Mouse (Mus musculus) T-helper 1 cell (primary cell): ENCODE measurements around the gene Orai3.
"Not testable (repeated sequence)": the region's sequence is repeated elsewhere in the genome, so short reads cannot be mapped to it uniquely, and the experiment has no call there.

Source experiments
- in situ Hi-C: fragments of 300-600 bp; cut with MboI, MseI; formaldehyde crosslinking; loops from one replicate; pipeline ENCODE4 v1.15.1; 2025; ENCODE audit warnings: high pct_unique_total_duplicates

The Orai3 gene

DNA sequence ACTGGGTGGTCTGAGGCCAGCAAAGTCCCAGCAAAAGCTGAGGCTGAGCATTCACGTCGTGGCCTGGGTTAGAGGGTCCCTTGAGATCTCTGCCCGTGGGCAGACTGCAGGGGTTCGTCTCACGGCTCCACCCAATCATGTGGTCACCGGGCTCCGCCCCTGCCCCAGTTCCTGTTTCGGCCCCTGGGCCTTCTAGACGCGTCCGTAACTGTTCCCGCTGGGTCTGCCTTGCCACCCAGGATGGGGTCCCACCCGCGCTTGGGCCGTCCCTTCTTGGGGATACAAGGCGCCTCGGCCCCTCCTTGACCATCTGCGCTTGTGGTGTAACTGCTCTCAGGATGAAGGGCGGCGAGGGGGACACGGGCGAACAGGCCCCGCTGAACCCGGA is at the start of gene Orai3:
Gene Orai3, plus strand, starts transcription at position 165 of the 388 bp plus-strand sequence.
- in situ Hi-C loops: no loop called here

DNA sequence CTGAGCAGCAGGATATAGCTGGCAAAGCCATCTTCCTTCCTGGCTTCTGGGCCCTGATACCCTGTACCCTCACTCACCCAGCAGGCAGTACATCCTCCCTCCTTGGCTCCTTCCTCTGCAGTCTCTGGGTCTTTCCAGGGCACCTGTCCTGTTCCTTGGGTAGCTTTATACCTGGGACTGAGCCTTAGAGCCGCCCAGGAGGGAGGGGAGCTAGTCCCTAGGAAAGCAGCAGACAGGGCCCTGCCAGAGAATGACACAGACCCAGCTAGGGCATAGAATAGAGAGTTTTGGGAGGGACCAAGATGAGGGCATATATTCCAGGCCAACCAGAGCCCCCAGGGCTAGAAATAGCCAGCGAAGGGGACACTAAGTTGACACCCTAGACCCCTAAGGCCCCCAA is 44.1 kb upstream of the Orai3 start:
- in situ Hi-C loops: no loop called here

DNA sequence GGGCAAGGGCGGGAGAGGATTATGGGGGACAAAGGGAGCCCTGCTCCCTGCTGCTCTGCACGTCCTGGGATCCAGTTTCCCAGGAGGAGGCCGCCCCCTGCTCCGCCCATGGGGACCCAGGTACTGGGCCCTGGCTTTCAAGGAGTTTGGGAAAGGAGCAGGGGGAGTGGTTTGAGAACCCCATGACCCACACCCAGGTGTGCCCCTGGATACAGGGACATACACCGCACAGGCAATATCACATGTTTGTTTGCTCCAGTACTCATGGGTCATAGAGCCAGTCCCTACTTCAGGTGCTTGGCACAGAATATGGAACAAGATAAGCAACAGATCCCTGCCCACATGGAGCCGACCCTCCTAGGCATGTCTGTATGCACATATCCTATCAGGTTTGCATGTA is 43.7 kb upstream of the Orai3 start:
- in situ Hi-C loops: no loop called here

DNA sequence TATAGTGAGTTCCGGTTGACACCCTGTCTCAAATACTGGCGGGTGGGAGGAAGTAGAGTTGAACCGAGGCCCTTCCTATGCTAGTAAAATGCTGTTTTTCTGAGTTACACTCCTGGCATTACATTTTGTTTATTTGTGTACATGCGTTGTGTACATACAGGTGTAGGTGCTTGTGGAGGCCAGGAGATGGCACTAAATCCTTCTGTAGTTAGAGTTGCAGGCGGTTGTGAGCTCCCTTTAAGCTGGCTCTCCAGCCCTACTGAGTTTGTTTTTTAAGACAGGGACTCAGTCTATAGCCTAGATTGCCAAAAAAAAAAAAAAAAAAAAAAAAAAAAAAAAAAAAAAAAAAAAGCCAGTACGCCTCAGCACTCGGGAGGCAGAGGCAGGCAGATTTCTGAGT is 41.7 kb upstream of the Orai3 start:
- in situ Hi-C loops: no loop called here

DNA sequence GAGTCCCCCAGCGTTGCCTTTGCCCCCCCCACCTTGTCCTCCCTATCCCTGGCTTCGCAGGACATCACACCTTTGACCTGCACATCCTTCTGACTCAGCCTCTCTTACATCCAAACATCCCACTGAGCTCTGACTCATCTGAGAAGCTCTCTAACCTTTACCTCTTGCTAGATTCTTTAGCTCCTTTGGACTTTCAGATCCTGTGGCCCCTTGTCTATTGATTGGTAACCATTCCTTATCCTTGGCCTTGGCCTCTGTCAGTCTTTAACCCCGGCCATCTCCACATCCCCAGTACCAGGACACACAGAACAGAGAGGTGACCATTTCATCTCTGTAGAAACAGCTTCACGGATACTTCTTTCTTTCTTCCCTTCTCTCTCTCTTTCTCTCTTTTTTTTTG is 39.4 kb upstream of the Orai3 start:
- in situ Hi-C loops: no loop called here

DNA sequence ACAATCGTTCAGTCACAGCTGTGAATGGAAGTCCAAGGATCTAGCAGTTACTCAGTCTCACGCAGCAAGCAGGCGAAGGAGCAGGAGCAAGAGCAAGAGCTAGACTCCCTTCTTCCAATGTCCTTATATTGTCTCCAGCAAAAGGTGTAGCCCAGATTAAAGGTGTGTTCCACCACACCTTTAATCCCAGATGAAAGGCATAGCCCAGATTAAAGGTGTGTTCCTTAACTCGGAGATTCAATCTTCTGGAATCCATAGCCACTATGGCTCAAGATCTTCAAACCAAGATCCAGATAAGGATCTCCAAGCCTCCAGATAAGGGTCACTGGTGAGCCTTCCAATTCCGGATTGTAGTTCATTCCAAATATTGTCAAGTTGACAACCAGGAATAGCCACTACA is 37.5 kb upstream of the Orai3 start, which contains the start of gene Ctf2:
Gene Ctf2, minus strand, starts transcription at position 101 of the 400 bp plus-strand sequence.
- in situ Hi-C loops: not testable (repeated sequence)

DNA sequence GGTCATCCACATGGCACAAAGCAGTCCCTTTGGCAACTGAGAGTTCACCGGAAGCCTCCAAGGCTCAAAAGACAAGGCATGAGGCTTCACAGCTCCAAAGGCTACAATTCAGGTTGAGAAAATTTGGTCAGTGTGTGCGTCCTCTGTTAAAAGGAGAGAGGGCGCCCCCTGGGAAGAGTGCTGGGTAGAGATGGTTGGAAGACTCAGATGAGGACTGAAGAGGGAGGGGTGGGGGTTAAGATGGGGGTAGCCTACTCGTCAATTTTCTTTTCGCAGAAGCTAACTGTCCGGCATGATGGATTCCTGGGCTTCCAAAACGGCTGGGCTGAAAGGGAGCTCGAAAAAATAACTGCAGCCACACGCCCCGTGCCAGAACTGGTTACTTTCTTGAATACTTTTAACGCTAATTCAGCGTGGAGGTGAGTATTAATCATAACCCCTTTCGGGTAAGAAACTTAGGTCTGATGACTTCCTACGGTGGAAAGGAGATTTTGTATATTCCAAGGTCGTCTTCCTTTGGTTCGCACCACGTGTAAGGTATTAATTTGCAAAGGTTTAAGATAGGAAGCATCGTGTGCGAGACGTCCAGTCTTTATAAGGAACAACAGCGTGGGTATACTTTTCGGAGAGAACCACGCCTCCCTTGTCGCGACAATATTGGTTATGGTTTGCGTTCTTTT is 25.1 kb upstream of the Orai3 start, which contains the start of gene Fbxl19:
Gene Fbxl19, plus strand, starts transcription at position 178 of the 680 bp plus-strand sequence.
- in situ Hi-C loops: no loop called here

DNA sequence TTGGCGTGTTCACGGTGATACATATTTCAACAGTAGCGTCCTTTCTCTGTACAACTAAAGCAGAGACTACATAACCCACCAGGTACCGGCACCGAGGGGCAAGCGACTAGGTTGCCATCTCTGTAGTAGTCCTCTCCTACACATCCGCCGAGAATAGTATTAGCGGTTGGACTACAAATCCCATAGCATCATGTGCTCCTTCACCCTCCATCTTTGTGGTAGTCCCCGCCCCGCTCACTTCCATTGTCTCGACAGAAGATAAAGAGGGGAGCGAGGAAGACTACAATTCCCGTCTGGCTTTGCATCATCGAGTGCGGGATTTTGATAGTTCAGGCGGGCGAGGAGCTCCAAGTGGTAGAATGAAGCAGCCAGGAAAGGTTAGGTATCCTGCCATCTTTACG is 24.4 kb upstream of the Orai3 start:
- in situ Hi-C loops: no loop called here

DNA sequence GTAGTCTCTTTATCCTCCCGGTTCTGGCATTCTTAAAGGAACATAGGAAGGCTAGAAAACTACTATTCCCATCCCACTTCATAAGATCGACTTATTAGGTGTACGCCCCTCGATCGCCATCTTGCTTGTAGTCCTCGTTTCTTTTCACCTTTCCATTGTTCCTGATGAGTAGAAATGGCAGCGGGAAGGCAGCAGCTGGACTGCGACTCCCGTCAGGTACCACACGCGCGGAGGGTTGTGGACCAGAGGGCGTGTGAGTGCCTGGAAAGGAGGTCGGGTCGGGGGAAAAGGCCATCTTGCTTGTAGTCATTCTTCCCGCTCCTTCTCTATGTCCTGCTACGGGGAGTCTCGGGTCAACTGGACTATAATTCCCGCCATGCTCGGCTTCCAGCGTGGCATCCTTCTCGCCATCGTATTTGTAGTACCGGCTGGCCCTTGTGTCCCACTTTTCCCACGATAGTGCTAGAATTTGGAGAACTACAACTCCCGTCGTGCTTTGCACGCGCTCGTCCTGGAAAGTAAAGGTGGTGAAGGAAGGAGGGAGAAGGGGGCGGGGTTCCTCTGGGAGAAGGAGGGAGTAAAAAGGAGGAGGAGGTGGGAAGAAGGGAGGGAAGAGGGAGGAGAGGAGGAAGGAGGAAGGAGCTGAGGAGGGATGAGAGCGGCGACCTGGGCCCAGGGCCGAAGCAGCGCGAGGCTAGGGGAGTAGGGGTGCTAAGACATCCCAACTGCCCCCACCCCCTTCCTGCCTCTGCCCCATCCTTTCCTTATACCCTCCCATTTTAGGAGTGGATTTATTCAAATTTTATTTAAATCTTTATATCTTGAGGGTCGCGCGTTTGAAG is 23.7 kb upstream of the Orai3 start:
- in situ Hi-C loops: no loop called here

DNA sequence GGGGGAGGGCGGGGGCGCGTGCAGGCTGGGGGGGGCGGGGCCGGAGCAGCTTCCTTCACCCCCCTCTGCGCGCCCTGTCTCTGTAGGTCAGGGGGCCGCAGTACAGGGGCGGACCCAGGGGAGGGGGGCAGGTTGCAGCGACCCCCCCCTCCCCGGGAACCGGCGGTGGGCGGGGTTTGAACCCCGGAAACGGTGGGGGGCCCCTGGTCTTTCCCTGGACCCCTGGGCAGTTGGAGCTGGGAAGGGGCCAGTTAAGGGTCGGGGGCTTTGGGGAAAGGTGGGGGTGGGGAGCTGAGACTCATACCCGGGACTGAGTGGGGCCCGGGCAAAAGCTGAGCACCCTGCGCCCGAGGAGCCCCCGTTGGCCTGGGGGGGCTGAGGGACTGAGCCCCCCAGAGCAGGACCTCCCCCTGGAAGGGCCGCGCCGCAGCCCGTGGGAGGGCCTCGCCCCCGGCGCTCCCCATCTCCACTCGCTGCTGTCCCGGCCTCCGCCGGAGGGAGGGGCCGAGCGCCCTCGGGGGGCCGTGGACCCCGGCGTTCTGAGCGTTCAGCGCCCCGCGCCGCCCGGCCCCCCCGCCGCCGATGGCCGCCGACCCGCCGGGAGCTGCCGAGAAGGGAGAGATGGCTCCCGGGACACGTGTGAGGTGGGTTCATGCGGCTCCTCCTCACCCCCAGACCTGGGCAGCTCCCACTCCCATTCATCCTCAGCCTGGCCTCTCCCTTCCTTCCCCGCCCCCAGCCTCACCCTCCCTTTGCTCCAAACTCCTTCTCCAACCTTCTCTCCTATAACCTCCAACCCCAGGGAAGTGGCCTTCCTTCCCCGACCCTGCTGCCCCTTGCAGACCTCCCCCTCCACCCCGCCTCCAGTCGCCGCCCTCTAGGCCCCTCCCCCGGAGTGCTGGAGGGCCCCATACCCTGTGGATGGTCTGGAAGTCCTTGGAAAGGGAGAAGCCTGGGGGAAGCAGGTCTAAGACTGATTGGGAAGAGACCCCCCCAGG is 22.8 kb upstream of the Orai3 start:
- in situ Hi-C loops: no loop called here

DNA sequence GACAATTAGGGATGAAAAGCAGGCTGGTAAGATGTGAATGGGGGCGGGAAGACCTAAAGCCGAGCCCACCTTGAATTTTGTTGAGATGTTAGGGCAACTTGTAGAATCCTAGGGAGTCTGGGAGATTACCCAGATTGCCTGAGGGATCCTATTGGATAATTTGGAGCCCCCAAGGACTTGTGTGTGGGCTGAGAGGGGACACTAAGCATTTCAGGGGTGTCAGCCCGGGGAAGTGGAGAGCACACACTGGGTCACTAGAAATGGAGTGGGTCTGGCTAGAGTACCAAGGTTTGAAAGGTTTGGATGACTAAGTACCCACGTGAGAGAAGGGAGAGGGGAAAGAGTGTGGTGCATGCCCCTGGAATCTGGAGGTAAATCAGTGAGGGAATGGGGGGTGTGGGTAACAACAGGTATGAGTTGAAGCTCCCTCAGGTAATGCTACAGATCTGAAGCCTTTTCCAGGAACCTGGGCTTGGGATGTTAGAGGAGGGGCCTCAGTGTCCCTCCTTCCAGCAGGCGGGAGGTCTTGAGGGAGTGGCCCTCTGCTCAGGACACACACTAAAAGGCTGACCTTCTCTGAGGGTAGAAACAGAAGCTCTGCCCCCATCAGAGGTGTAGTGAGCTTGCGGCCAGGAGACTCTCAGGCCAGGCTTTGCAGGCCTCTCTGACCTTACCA is 21.9 kb upstream of the Orai3 start:
- in situ Hi-C loops: no loop called here

DNA sequence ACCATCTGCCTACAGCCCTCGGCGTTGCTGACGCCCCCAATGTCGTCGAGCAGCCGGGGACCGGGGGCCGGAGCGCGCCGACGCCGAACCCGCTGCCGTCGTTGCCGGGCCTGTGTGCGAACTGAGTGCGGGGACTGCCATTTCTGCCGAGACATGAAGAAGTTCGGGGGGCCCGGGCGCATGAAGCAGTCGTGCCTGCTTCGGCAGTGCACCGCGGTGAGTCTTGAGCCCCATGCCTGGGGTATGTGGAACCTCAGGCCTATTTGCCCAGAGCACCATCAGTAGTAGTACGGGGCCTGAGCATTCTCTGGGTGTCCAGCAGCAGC is 21.4 kb upstream of the Orai3 start:
- in situ Hi-C loops: no loop called here

DNA sequence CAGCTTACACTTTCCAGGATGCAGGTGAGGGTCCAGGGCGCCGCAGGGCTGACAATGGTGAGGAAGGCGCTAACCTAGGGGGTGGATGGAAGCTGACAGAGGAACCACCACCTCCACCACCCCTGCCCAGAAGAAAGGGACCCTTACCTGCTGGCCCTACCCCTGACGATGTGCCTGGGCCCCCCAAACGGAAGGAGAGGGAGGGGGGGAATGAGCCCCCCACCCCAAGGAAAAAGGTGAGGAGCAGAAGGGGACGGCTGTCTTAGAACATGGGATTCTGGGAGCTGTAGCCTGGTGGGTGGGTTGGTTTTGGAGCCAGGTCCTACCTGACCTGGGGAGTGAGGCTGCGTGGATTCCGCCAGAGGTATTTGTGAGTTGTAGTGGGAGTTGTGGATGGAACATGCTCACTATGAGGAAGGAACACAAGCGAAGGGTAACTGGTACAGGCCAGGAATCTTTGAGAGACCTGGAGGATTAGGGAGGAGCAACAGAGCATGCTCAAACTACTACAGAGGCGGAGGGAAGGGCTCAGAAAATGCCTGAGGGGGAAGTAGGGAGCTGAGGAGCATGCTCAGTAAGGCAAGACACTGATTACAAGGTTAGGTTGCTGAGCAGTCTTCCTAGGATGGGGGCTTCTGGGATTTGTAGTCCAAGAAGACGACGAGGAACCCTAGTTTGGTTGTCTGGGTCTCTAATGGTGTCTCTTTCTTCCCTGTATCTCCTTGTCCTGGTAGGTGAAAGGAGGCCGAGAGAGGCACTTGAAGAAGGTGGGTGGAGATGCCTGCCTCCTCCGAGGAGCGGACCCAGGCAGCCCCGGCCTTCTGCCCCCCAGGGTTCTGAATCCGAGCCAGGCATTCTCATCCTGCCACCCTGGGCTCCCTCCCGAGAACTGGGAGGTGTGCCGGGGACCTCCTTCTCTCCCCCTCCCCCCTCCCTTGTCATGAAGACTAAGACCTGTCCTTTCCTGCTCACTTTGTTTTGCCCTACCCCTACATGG is 19.2 kb upstream of the Orai3 start:
- in situ Hi-C loops: no loop called here

DNA sequence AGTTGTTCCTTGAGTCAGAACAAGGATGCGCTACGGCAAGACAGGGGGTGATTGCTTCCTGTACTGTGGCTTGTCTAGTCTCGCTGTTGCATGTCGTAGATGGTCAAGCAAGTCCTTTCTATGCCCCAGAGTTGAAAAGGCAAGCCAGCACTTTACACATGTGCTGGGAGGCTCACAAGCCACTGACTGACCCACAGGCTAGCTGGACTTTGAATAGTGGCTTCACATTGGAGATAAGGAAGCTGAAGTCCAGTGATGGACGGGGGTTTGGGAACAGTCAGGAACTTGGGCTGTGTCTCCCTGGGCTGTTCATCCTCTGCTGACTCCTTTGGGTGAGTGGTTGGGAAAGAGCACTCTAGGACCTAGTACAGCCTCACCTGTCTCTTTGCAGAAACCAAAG is 18.0 kb upstream of the Orai3 start:
- in situ Hi-C loops: no loop called here

DNA sequence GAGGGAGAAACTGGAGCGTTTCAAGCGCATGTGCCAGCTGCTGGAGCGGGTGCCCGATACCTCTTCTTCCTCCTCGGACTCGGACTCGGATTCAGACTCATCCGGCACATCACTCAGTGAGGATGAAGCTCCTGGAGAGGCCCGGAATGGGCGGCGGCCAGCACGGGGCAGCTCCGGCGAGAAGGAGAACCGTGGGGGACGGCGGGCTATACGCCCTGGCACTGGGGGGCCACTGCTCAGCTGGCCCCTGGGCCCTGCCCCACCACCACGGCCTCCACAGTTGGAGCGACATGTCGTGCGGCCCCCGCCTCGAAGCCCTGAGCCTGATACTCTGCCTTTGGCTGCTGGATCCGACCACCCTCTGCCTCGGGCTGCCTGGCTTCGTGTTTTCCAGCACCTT is 17.5 kb upstream of the Orai3 start:
- in situ Hi-C loops: no loop called here

DNA sequence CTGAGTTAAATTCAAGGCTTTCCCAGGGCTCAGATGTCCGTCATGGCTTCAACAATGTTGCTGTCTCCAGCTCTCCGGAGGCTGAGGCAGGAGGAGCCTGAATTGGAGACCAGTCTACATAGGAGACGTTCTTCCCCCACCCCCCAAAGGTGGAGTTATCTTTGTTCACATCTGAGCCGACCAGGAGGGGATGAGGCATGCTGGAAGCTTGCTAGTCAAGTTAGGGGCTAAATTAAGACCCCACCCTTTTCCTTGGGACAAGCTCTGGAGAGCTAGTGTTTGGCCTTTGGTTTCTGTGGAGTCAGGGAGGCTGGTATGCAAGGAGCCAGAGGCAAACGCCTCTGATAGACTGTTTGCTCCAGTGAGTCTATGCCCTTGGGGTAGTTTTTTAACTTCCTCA is 16.5 kb upstream of the Orai3 start:
- in situ Hi-C loops: no loop called here

DNA sequence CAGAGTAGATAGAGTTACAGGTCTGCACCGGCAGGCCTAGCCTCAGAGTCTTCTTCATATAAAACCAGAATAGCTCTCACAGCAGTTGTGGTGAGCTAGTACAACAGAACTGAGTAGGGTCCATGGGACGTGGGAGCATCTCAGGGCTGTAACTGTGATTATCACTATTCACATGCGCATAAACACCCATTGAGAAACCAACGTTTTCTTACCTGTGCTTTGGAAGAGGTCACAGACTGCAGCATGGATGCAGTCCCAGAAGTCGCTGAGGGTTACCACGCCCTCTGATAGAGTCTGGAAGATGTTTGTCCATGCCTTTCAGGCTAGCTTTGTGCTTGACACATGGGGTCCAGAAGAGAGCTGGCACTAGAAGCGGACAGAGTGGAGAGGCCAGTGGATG is 15.9 kb upstream of the Orai3 start:
- in situ Hi-C loops: no loop called here

DNA sequence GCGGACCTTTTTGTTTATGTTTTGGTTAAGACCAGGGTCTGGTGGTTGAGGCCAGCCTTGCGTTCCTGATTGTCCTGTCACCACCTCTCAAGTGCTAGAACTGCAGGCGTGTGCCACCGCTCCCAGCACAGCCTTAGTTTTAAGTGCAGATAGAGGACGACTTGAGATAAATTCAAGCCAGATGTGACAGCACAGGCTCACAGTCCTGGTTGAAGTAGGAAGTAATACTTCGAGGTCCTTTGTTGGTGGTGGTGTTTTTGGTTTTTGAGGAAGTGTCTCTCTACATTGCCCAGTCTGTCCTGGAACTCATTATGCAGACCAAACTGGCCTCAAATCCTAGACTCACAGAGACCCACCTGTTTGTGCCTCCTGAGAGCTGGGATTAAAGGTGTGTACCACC is 9.9 kb upstream of the Orai3 start:
- in situ Hi-C loops: no loop called here

DNA sequence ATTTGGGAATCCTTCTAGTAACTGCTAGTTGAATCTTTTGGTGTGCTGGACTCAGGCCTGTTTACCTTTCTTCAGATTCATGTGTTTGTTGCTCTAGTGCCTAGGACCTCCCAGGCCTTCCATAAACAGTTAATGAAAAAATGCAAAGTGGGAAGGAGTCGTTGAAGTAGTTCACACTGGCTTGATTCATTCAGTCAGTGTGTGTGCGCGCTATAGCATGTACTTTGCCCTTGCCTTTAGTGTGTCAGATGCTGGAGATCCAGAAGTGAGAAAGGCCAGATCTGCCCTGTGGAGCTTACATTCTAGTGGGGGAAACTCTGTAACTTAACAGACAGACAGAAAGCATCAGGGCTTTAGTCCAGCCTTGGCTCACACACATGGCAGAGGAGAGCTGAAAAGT is 9.1 kb upstream of the Orai3 start:
- in situ Hi-C loops: no loop called here

DNA sequence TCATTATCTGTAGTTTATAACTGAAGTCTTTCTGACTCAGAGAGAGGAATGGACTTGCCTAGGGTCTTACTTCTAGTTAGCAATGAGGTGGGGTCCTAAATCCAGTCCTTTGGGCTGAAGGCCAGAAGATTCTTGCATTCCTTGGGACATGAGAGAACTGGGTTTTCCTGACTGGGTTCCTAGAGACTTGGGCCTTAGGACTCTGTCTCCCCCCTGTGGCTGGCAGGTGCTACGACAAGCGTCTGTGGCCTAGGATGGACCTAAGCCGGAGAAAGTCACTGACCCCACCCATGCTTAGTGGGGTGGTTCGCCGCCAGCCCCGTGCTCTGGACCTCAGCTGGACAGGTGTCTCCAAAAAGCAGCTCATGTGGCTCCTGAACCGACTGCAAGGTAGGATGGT is 8.6 kb upstream of the Orai3 start:
- in situ Hi-C loops: no loop called here
